Mouse (Mus musculus) brain, embryonic 14.5 days (tissue): ENCODE measurements around the gene Myzap.

ENCODE experiments used
- CTCF ChIP-seq: fragments of 200-500 bp; IDR thresholded peaks from 2 replicates; pipeline ENCODE4 v1.5.1; 2012; ENCODE audit warnings: inconsistent platforms, mild to moderate bottlenecking, moderate library complexity, borderline replicate concordance; ENCODE audit not compliant: insufficient read depth, insufficient read length; ENCODE audit errors: extremely low read depth
- POLR2A ChIP-seq: fragments of 200-500 bp; IDR thresholded peaks from 2 replicates; pipeline ENCODE4 v1.6.1; 2012; ENCODE audit warnings: mild to moderate bottlenecking, inconsistent platforms, borderline replicate concordance; ENCODE audit not compliant: poor library complexity, insufficient read depth, insufficient read length, severe bottlenecking; ENCODE audit errors: extremely low read depth

DNA sequence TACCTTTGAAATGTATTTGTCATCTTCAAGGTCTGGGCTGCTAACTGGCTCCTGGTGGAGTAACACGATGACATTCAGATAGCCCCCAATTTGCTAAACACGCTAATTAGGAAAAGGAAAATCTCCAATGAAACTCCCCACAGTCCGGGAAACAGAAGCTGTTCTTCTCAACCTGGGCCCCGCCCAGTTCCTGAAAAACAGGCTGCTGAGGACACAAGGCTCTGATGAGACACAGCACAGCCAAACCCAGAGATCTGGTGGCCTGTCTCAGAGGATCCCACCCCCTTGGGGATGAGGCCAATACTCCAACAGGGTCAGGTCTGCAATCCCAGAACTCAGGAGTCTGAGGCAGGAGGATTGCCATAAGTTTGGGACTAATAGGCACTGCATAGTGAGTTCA is 25.4 kb downstream of the Myzap start:
- TF ChIP-seq CTCF (no peak), POLR2A (no peak)
